Mouse (Mus musculus) kidney, postnatal 0 days (tissue): ENCODE data around the gene Olfr1392. TPM values are rescaled to one million over a fixed set of nuclear protein-coding genes. Genes with fewer than 3 reads are reported as not detected.

Experiments
- ATAC-seq: fragments of 200-750 bp; cut with Nextera tagmentation; replicated peaks from 2 replicates; pipeline ENCODE4 v1.8.0; 2017; ENCODE audit warnings: low read depth, moderate number of reproducible peaks, moderate TSS enrichment, moderate library complexity; ENCODE audit not compliant: low FRiP score
- DNase-seq: peaks from one replicate; pipeline ENCODE4 v3.0.0-alpha.2; 2016; ENCODE audit warnings: low spot score
- H3K27ac ChIP-seq: fragments of 300-500 bp; sonication (generic); 2 replicates; pipeline ENCODE4 v1.5.1; 2014; ENCODE audit warnings: mild to moderate bottlenecking
- H3K27me3 ChIP-seq: fragments of 300-500 bp; sonication (generic); 2 replicates; pipeline ENCODE4 v1.6.1; 2014; ENCODE audit warnings: low read length, mixed read lengths; ENCODE audit not compliant: insufficient read depth
- H3K36me3 ChIP-seq: fragments of 300-500 bp; sonication (generic); 2 replicates; pipeline ENCODE4 v1.6.1; 2014; ENCODE audit warnings: low read length, mixed read lengths; ENCODE audit not compliant: insufficient read depth
- H3K4me1 ChIP-seq: fragments of 300-500 bp; sonication (generic); replicated peaks from 2 replicates; pipeline ENCODE4 v1.6.1; 2014; ENCODE audit warnings: antibody characterized with exemption, low read length, mixed read lengths; ENCODE audit not compliant: insufficient read depth
- H3K4me2 ChIP-seq: fragments of 300-500 bp; sonication (generic); 2 replicates; pipeline ENCODE4 v1.6.1; 2014; ENCODE audit warnings: mild to moderate bottlenecking, low read length, moderate library complexity, mixed read lengths
- H3K4me3 ChIP-seq: fragments of 300-500 bp; sonication (generic); replicated peaks from 2 replicates; pipeline ENCODE4 v1.5.1; 2014; ENCODE audit warnings: low read depth, low read length
- H3K9ac ChIP-seq: fragments of 300-500 bp; sonication (generic); 2 replicates; pipeline ENCODE4 v1.6.1; 2014; ENCODE audit warnings: low read depth, low read length
- H3K9me3 ChIP-seq: fragments of 300-500 bp; sonication (generic); replicated peaks from 2 replicates; pipeline ENCODE4 v1.6.1; 2016; ENCODE audit warnings: low read length, inconsistent platforms, mixed read lengths
- CTCF ChIP-seq: IDR thresholded peaks from 2 replicates; pipeline ENCODE4 v1.5.1; 2016; ENCODE audit warnings: antibody characterized with exemption, low read depth, mild to moderate bottlenecking, moderate library complexity
- WGBS: fragments of 180-500 bp; shearing (Covaris S2); extraction: QIAGEN DNeasy Blood & Tissue Kit; methylation state at CpG from one replicate; pipeline ENCODE4 v1.1.7; 2014; 5-methylcytosine and 5-hydroxymethylcytosine counted together
- polyA plus RNA-seq: library from polyadenylated mRNA; unstranded; fragments of >200 nt; fragmentation: Nextera tagmentation; extraction: Ambion mirVana; gene quantifications from 2 replicates; pipeline ENCODE4 v1.2.1, GENCODE M21; 2015

The Olfr1392 gene
- polyA plus RNA-seq, 1 experiment from 2014 or later: 0.07 TPM

GRCm38 (mm10) chr11:49245634-49246415, 39.3 kb upstream of the Olfr1392 start:
- WGBS: 23% methylated on average over 12 of the region's 12 CpGs
- H3K36me3 ChIP-seq: no peaks in the 10 kb centered on the region
- no peaks in the 10 kb centered on the region for H3K27me3 ChIP-seq
- H3K4me1 ChIP-seq: peaks cover 39% of the 10 kb centered on the region; the same call in 1 of the 2 replicates
- peak; percentile 25 for DNase-seq
- no peak for ATAC-seq
- peak overlapping the region; percentile 55 for H3K4me2 ChIP-seq
- H3K4me3 ChIP-seq: peak overlapping the region; percentile 45
- TF ChIP-seq CTCF: no peak
- no peaks in the 10 kb centered on the region for H3K9me3 ChIP-seq
- H3K9ac ChIP-seq: peak overlapping the region; percentile 28; the same call in 1 of the 2 replicates
- peak overlapping the region; percentile 92 for H3K27ac ChIP-seq

GRCm38 (mm10) chr11:49246523-49246922, 38.6 kb upstream of the Olfr1392 start:
- 81% methylated on average over 4 of the region's 4 CpGs for WGBS
- DNase-seq (no peak), ATAC-seq (no peak)
- no peak overlapping the region for H3K9ac ChIP-seq
- peak overlapping the region; percentile 55 for H3K4me2 ChIP-seq
- H3K27ac ChIP-seq: no peak overlapping the region
- H3K4me1 ChIP-seq: peaks cover 44% of the 10 kb centered on the region
- no peaks in the 10 kb centered on the region for H3K9me3 ChIP-seq
- H3K27me3 ChIP-seq: no peaks in the 10 kb centered on the region
- no peak for TF ChIP-seq CTCF
- no peaks in the 10 kb centered on the region for H3K36me3 ChIP-seq
- no peak overlapping the region for H3K4me3 ChIP-seq

GRCm38 (mm10) chr11:49247255-49247654, 37.8 kb upstream of the Olfr1392 start:
- Histone ChIP-seq H3K9ac (no peak overlapping the region), H3K27me3 (no peaks in the 10 kb centered on the region), H3K4me1 (peaks cover 50% of the 10 kb centered on the region), H3K9me3 (no peaks in the 10 kb centered on the region), H3K4me2 (no peak overlapping the region), H3K36me3 (no peaks in the 10 kb centered on the region), H3K27ac (no peak overlapping the region), H3K4me3 (no peak overlapping the region)
- TF ChIP-seq CTCF: no peak
- ATAC-seq: no peak
- no peak for DNase-seq
- 37% methylated on average over 2 of the region's 2 CpGs for WGBS

- 63% methylated on average over 6 of the region's 6 CpGs for WGBS
- no peak for TF ChIP-seq CTCF
- no peaks in the 10 kb centered on the region for H3K9me3 ChIP-seq
- peaks cover 50% of the 10 kb centered on the region for H3K4me1 ChIP-seq
- H3K4me3 ChIP-seq: no peak overlapping the region
- H3K9ac ChIP-seq: no peak overlapping the region
- H3K27ac ChIP-seq: peak overlapping the region; percentile 95
- H3K27me3 ChIP-seq: no peaks in the 10 kb centered on the region
- H3K4me2 ChIP-seq: peak overlapping the region; percentile 78
- 0 out of 2 replicates have a peak, but pooled peaks cover 5% of the 10 kb centered on the region for H3K36me3 ChIP-seq
- DNase-seq (peak; percentile 57), ATAC-seq (no peak)
Observed at GRCm38 (mm10) chr11:49248226-49248973, 36.7 kb upstream of the Olfr1392 start.

GRCm38 (mm10) chr11:49248974-49249700, 35.9 kb upstream of the Olfr1392 start:
- no peak for TF ChIP-seq CTCF
- WGBS: 59% methylated on average over 6 of the region's 6 CpGs
- Histone ChIP-seq H3K4me2 (peak overlapping the region; percentile 78), H3K4me3 (no peak overlapping the region), H3K27ac (peak overlapping the region; percentile 95), H3K27me3 (no peaks in the 10 kb centered on the region), H3K4me1 (peaks cover 50% of the 10 kb centered on the region), H3K9ac (no peak overlapping the region), H3K9me3 (no peaks in the 10 kb centered on the region), H3K36me3 (0 out of 2 replicates have a peak, but pooled peaks cover 6% of the 10 kb centered on the region)
- no peak for ATAC-seq
- DNase-seq: no peak
